Mouse (Mus musculus) B cell, adult 2 months (primary cell): ENCODE results near the gene Cnot11.

Source experiments
- DNase-seq, 2 experiments: peaks; one replicate each; pipeline ENCODE4 v3.0.0; 2022

The Cnot11 gene

GRCm38 (mm10) chr1:39534831-39535230, at the start of gene Cnot11:
Cnot11 (plus strand) TSS chr1:39534992.
- no peak for DNase-seq

- DNase-seq: no peak
Observed at GRCm38 (mm10) chr1:39487370-39487769, 47.4 kb upstream of the Cnot11 start.

GRCm38 (mm10) chr1:39493165-39493564, 41.6 kb upstream of the Cnot11 start:
- DNase-seq: no peak

GRCm38 (mm10) chr1:39493664-39494063, 41.1 kb upstream of the Cnot11 start:
- DNase-seq: no peak

- DNase-seq: no peak
Observed at GRCm38 (mm10) chr1:39496995-39497394, 37.8 kb upstream of the Cnot11 start.

- DNase-seq: no peak
Observed at GRCm38 (mm10) chr1:39497748-39498147, 37.0 kb upstream of the Cnot11 start.

- no peak for DNase-seq
Observed at GRCm38 (mm10) chr1:39499485-39499941, 35.3 kb upstream of the Cnot11 start.

- peak; percentile 25 to 28 for DNase-seq
Observed at GRCm38 (mm10) chr1:39502817-39503633, 31.8 kb upstream of the Cnot11 start.

- DNase-seq: peak; percentile 10 to 15
Observed at GRCm38 (mm10) chr1:39504261-39504660, 30.5 kb upstream of the Cnot11 start.

GRCm38 (mm10) chr1:39505600-39505999, 29.2 kb upstream of the Cnot11 start:
- DNase-seq: no peak

- DNase-seq: no peak
Observed at GRCm38 (mm10) chr1:39511775-39512174, 23.0 kb upstream of the Cnot11 start.

- DNase-seq: no peak
Observed at GRCm38 (mm10) chr1:39512183-39512582, 22.6 kb upstream of the Cnot11 start.

- no peak for DNase-seq
Observed at GRCm38 (mm10) chr1:39515303-39515991, 19.3 kb upstream of the Cnot11 start.

- no peak for DNase-seq
Observed at GRCm38 (mm10) chr1:39521326-39521725, 13.5 kb upstream of the Cnot11 start.

GRCm38 (mm10) chr1:39522519-39522918, 12.3 kb upstream of the Cnot11 start:
- DNase-seq: peak; percentile 44

GRCm38 (mm10) chr1:39525763-39526162, 9.0 kb upstream of the Cnot11 start:
- no peak for DNase-seq

- DNase-seq: no peak
Observed at GRCm38 (mm10) chr1:39526371-39527167, 8.2 kb upstream of the Cnot11 start.

GRCm38 (mm10) chr1:39527432-39527831, 7.4 kb upstream of the Cnot11 start:
- DNase-seq: peak; percentile 89 to 91

GRCm38 (mm10) chr1:39528319-39528718, 6.5 kb upstream of the Cnot11 start:
- DNase-seq: no peak

GRCm38 (mm10) chr1:39530258-39530943, 4.4 kb upstream of the Cnot11 start:
- DNase-seq: peak; percentile 88

- DNase-seq: no peak
Observed at GRCm38 (mm10) chr1:39531036-39531435, 3.8 kb upstream of the Cnot11 start.

- DNase-seq: no peak
Observed at GRCm38 (mm10) chr1:39533917-39534316, 875 bp upstream of the Cnot11 start.
